Mouse (Mus musculus): Measurements from ENCODE around the gene Pgr. TPM values are rescaled to one million over a fixed set of nuclear protein-coding genes. Genes with fewer than 3 reads are reported as not detected.

Gene Pgr
- 0.01 TPM in 1 of 2 replicates, not detected in the other for polyA plus RNA-seq (2012; rRNA removed)

GRCm38 (mm10) chr9:8899616-8900202 lies at the start of gene Pgr:
TSS of gene Pgr (plus strand) at chr9:8899833.

DNA sequence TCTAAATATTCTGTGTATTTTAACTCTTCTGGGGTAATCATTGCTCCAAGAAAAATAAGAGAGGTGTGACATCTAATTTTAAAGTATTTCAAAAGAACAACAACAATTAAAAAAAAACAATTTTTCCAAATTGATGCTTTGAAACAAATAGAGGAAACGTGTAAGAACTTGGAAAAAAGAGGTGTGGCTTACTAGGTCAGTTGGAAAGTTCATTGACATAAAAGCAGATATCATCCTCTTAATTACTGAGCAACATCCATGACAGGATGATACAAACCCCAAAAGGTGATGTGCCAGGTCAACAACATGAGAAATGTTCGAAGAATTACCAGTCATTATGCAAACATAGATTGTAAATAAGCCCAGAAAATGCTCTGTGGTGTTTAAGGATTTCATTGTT lies 71.9 kb downstream of the Pgr start, which contains the start of gene Gm16485:
Gene Gm16485 (plus strand): TSS at position 301 of the 400 bp plus-strand sequence.

Other genes with a start within 250 kb of the Pgr start
- gene Gm16485, start 72.0 kb downstream of the Pgr start, polyA plus RNA-seq (2012; rRNA removed) = under 0.01 and 0.01 TPM in 2 replicates